8 mouse cellular contexts compared by ENCODE assay signal in the genomic region with DNA sequence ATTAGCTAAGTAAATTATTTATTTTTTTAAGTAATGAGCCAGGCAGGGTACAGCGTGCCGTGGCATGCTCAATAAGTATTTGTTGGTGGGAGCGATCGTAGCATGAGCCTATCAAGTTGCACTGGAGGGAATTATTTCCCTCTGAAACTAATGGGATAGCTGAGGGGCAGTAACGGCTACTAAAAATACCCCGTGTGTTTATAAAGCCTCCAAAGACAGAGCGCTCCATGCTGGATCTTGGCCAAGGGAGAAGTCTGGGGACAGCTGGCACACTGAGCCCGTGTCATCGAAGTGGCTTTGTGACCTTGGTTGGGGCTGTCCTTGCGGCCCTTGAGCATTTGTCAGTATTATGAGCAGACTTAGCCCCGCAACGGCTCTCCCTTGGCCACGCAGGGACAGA. TPM values are rescaled to one million over a fixed set of nuclear protein-coding genes. Genes with fewer than 3 reads are reported as not detected.
DNase-seq lines count a peak whose midpoint lies in the region; ATAC-seq and TF ChIP-seq lines count a peak whose summit lies in the region.

No protein-coding gene starts in this region.

- no peak overlapping the region for H3K4me3 ChIP-seq in hindbrain, embryonic 12.5 days
- H3K4me3 ChIP-seq in hindbrain, embryonic 11.5 days (ENCODE audit: low read depth, low read length) = no peak overlapping the region
- H3K4me3 ChIP-seq in heart, adult 2 months = no peak overlapping the region
- H3K4me3 ChIP-seq in limb, embryonic 10.5 days = no peak overlapping the region

- no peak for TF ChIP-seq POLR2A in brain, embryonic 14.5 days (IDR thresholded peaks at IDR 0.05; ENCODE audit: borderline replicate concordance, extremely low read depth, insufficient read depth, insufficient read length, poor library complexity, severe bottlenecking)
- no peak for TF ChIP-seq POLR2A in heart, adult 2 months (IDR thresholded peaks at IDR 0.05; ENCODE audit: insufficient read depth, low read depth, low read length)

- H3K9me3 ChIP-seq in hindbrain, embryonic 12.5 days (replicated peaks) = no peaks in the 10 kb centered on the region; the same call in 1 of the 2 replicates
- peaks cover 3% of the 10 kb centered on the region; the same call in 1 of the 2 replicates for H3K9me3 ChIP-seq in hindbrain, embryonic 11.5 days (ENCODE audit: control insufficient read depth, low read length)
- H3K9me3 ChIP-seq in limb, embryonic 10.5 days (replicated peaks) = no peaks in the 10 kb centered on the region

- H3K27ac ChIP-seq in hindbrain, embryonic 12.5 days = peak overlapping the region; percentile 23; the same call in 1 of the 2 replicates
- no peak overlapping the region for H3K27ac ChIP-seq in hindbrain, embryonic 11.5 days (ENCODE audit: low read depth, low read length)
- peak overlapping the region; percentile 91 for H3K27ac ChIP-seq in heart, adult 2 months
- peak overlapping the region; percentile 56; the same call in 1 of the 2 replicates for H3K27ac ChIP-seq in limb, embryonic 10.5 days

- H3K36me3 ChIP-seq in hindbrain, embryonic 12.5 days = no peaks in the 10 kb centered on the region
- no peaks in the 10 kb centered on the region for H3K36me3 ChIP-seq in hindbrain, embryonic 11.5 days (ENCODE audit: control insufficient read depth, insufficient read depth, low read length)
- H3K36me3 ChIP-seq in heart, adult 2 months (ENCODE audit: control insufficient read depth, insufficient read depth, low read length) = no peaks in the 10 kb centered on the region
- H3K36me3 ChIP-seq in limb, embryonic 10.5 days = peaks cover 12% of the 10 kb centered on the region; the same call in 1 of the 2 replicates

- intact Hi-C loops in heart, adult 2 months (cut with DNase I) = loop anchor here (2.0 to 5.0 kb wide), 2 partner anchors 20 to 119 kb away; no protein-coding TSS in a partner anchor

- peaks cover 2% of the 10 kb centered on the region for H3K79me2 ChIP-seq in heart, adult 2 months (replicated peaks; ENCODE audit: control insufficient read depth, insufficient read depth, low read length)

- DNase-seq in hindbrain, embryonic 11.5 days (ENCODE audit: low spot score) = no peak
- DNase-seq in brain, embryonic 14.5 days (ENCODE audit: low read depth) = peak; percentile 65
- peak; percentile 66 to 82 for DNase-seq in heart, adult 2 months
- no peak for DNase-seq in limb, embryonic 10.5 days (ENCODE audit: low spot score)
- DNase-seq in urinary bladder, adult 18-20 months (ENCODE audit: low spot score in 2 of 2) = no peak
- no peak for DNase-seq in urinary bladder, postnatal 14 days (ENCODE audit: low spot score)
- DNase-seq in frontal cortex, postnatal 36 days (ENCODE audit: low spot score in 2 of 2) = no peak

- TF ChIP-seq EP300 in heart, adult 2 months (IDR thresholded peaks at IDR 0.05; ENCODE audit: insufficient read depth, low read depth, low read length) = 0 out of 2 replicates have a peak, but pooled peaks have one; percentile 26

- H3K4me1 ChIP-seq in hindbrain, embryonic 12.5 days = peaks cover 33% of the 10 kb centered on the region
- H3K4me1 ChIP-seq in hindbrain, embryonic 11.5 days (replicated peaks; ENCODE audit: control insufficient read depth, insufficient read depth, low read length) = no peaks in the 10 kb centered on the region; the same call in 1 of the 2 replicates
- H3K4me1 ChIP-seq in heart, adult 2 months (ENCODE audit: control insufficient read depth, insufficient read depth, low read length) = peaks cover 22% of the 10 kb centered on the region
- peaks cover 27% of the 10 kb centered on the region for H3K4me1 ChIP-seq in limb, embryonic 10.5 days

- no peak overlapping the region for H3K9ac ChIP-seq in hindbrain, embryonic 12.5 days
- no peak overlapping the region for H3K9ac ChIP-seq in hindbrain, embryonic 11.5 days (ENCODE audit: low read depth, low read length)
- H3K9ac ChIP-seq in heart, adult 2 months (ENCODE audit: low read depth, low read length) = peak overlapping the region; percentile 26; the same call in 1 of the 2 replicates

- H3K27me3 ChIP-seq in hindbrain, embryonic 12.5 days = no peaks in the 10 kb centered on the region
- no peaks in the 10 kb centered on the region for H3K27me3 ChIP-seq in hindbrain, embryonic 11.5 days (ENCODE audit: control insufficient read depth, insufficient read depth, low read length)
- H3K27me3 ChIP-seq in heart, adult 2 months (ENCODE audit: control insufficient read depth, insufficient read depth, low read length) = no peaks in the 10 kb centered on the region
- H3K27me3 ChIP-seq in limb, embryonic 10.5 days (ENCODE audit: low read depth, poor library complexity, severe bottlenecking) = no peaks in the 10 kb centered on the region

- WGBS in hindbrain, embryonic 12.5 days = 56% methylated on average over 13 of the region's 13 CpGs
- WGBS in hindbrain, embryonic 11.5 days = 79% methylated on average over 13 of the region's 13 CpGs
- WGBS in heart, adult 2 months = 28% methylated on average over 13 of the region's 13 CpGs
- WGBS in limb, embryonic 10.5 days = 85% methylated on average over 13 of the region's 13 CpGs

- 0 out of 2 replicates have a peak, but pooled peaks have one; percentile 27 for ATAC-seq in hindbrain, embryonic 12.5 days (ENCODE audit: low FRiP score)
- no peak for ATAC-seq in hindbrain, embryonic 11.5 days (ENCODE audit: low FRiP score)

- H3K4me2 ChIP-seq in hindbrain, embryonic 12.5 days (replicated peaks) = no peak overlapping the region
- no peak overlapping the region for H3K4me2 ChIP-seq in hindbrain, embryonic 11.5 days (replicated peaks; ENCODE audit: low read depth, low read length)

- no peak for TF ChIP-seq CTCF in brain, embryonic 14.5 days (IDR thresholded peaks at IDR 0.05; ENCODE audit: borderline replicate concordance, extremely low read depth, insufficient read depth, insufficient read length)
- TF ChIP-seq CTCF in heart, adult 2 months (IDR thresholded peaks at IDR 0.05) = no peak

RNA-seq across cellular contexts. Expression of gene Parvb, which starts 19.4 kb away (rescaled TPM):
- 5.0 and 6.5 TPM in 2 replicates for polyA plus RNA-seq in hindbrain, embryonic 12.5 days (2016; fragmentation: Nextera tagmentation; extraction: Ambion mirVana)
- 9.4 and 9.5 TPM in 2 replicates for polyA plus RNA-seq in hindbrain, embryonic 11.5 days (2014; fragmentation: Nextera tagmentation; extraction: Ambion mirVana)
- polyA plus RNA-seq in brain, embryonic 14.5 days (2012; rRNA removed) = 11.5 and 19.3 TPM in 2 replicates
- total RNA-seq in heart, adult 2 months (2021) = 100 to 1,000 TPM in 1 of 2 experiments, 10 to 100 TPM in 1; 99.4 to 116 TPM
- polyA plus RNA-seq in heart, adult 2 months (2012; rRNA removed) = 58.5 and 61.6 TPM in 2 replicates
- 9.0 and 11.0 TPM in 2 replicates for polyA plus RNA-seq in limb, embryonic 10.5 days (2016; fragmentation: Nextera tagmentation; extraction: Ambion mirVana)

RNA-seq across cellular contexts. Expression of gene Samm50, which starts 59.2 kb away (rescaled TPM):
- 87.8 and 94.7 TPM in 2 replicates for polyA plus RNA-seq in hindbrain, embryonic 12.5 days (2016; fragmentation: Nextera tagmentation; extraction: Ambion mirVana)
- 66.7 and 74.5 TPM in 2 replicates for polyA plus RNA-seq in hindbrain, embryonic 11.5 days (2014; fragmentation: Nextera tagmentation; extraction: Ambion mirVana)
- 18.7 and 30.8 TPM in 2 replicates for polyA plus RNA-seq in brain, embryonic 14.5 days (2012; rRNA removed)
- 100 to 1,000 TPM; 258 to 289 TPM for total RNA-seq in heart, adult 2 months (2021)
- 27.8 and 36.6 TPM in 2 replicates for polyA plus RNA-seq in heart, adult 2 months (2012; rRNA removed)
- 117 and 118 TPM in 2 replicates for polyA plus RNA-seq in limb, embryonic 10.5 days (2016; fragmentation: Nextera tagmentation; extraction: Ambion mirVana)

Comparison
In these comparisons a context has a peak if more than half of its experiments do, and no peak if none do; other contexts are left out.
1. DNase-seq: peak in brain, embryonic 14.5 days (single experiment) and heart, adult 2 months (2 of 2); none in hindbrain, embryonic 11.5 days (single experiment), limb, embryonic 10.5 days (single experiment), urinary bladder, adult 18-20 months (0 of 2), urinary bladder, postnatal 14 days (single experiment) and frontal cortex, postnatal 36 days (0 of 2).